ENCODE assay signal across 28 mouse cellular contexts in genomic region chr15:50408985-50409384, GRCm38 (mm10).
A peak's percentile ranks its signal among the peaks of the same experiment; 100 is the strongest.
DNase-seq lines count a peak whose midpoint lies in the region; ATAC-seq lines count a peak whose summit lies in the region.
"Had no signal": no experiment of that assay in that cellular context is flagged by ENCODE, and none has a peak within 500 bp of the region (broad histone marks: within the 10 kb centered on the region; RNA-seq: fewer than 3 reads in every experiment).

No protein-coding gene starts in this region.

- no peak overlapping the region for H3K4me2 ChIP-seq in hindbrain, embryonic 14.5 days (replicated peaks)
- H3K4me2 ChIP-seq: embryonic facial prominence, embryonic 15.5 days; hindbrain, embryonic 13.5 days had no signal

- H3K27ac ChIP-seq in hindbrain, embryonic 14.5 days, result no peak overlapping the region
- H3K27ac ChIP-seq: embryonic facial prominence, embryonic 15.5 days; forebrain, embryonic 10.5 days; gastrocnemius, adult 2 months; heart, embryonic 10.5 days; hindbrain, embryonic 13.5 days had no signal

- H3K4me1 ChIP-seq in hindbrain, embryonic 14.5 days (replicated peaks; ENCODE audit: control insufficient read depth, insufficient read depth, low read length), result no peaks in the 10 kb centered on the region
- H3K4me1 ChIP-seq: embryonic facial prominence, embryonic 15.5 days; forebrain, embryonic 10.5 days; heart, embryonic 10.5 days; hindbrain, embryonic 13.5 days had no signal

- peaks cover 5% of the 10 kb centered on the region; the same call in 1 of the 2 replicates for H3K9me3 ChIP-seq in hindbrain, embryonic 14.5 days (ENCODE audit: control insufficient read depth, low read length)
- H3K9me3 ChIP-seq: embryonic facial prominence, embryonic 15.5 days had no signal

- 77% methylated on average over 2 of the region's 2 CpGs for WGBS in hindbrain, embryonic 14.5 days

- no peaks in the 10 kb centered on the region for H3K27me3 ChIP-seq in hindbrain, embryonic 14.5 days (ENCODE audit: control insufficient read depth, insufficient read depth, low read length)
- H3K27me3 ChIP-seq: CH12.LX; embryonic facial prominence, embryonic 15.5 days; hindbrain, embryonic 13.5 days had no signal

- H3K36me3 ChIP-seq in hindbrain, embryonic 14.5 days (replicated peaks; ENCODE audit: control insufficient read depth, insufficient read depth), result no peaks in the 10 kb centered on the region
- H3K36me3 ChIP-seq: embryonic facial prominence, embryonic 15.5 days; forebrain, embryonic 10.5 days; heart, embryonic 10.5 days; hindbrain, embryonic 13.5 days had no signal

- no peak overlapping the region for H3K9ac ChIP-seq in hindbrain, embryonic 14.5 days
- H3K9ac ChIP-seq: embryonic facial prominence, embryonic 15.5 days; hindbrain, embryonic 13.5 days had no signal

- DNase-seq in 3T3-L1 (ENCODE audit: low read depth, low spot score) (peak; percentile 53), ES-CJ7 (ENCODE audit: low read depth, low spot score) (peak; percentile 2)
- no peak for DNase-seq in right cerebral cortex, adult 18-20 months
- DNase-seq in kidney, adult 8-10 months, result no peak
- DNase-seq in hindbrain, embryonic 14.5 days (ENCODE audit: low spot score), result no peak
- DNase-seq: adrenal gland, adult 2 months; adrenal gland, postnatal 36 days; B cell, adult 2 months; cerebellum, adult 2 months; cerebellum, postnatal 14 days; embryo, embryonic 11 days; gastrocnemius, adult 2 months; gastrocnemius, postnatal 36 days; heart, adult 18-20 months; heart, postnatal 10 days; heart, postnatal 4 days had no signal

- ATAC-seq in granulocyte monocyte progenitor cell, adult 5-6 weeks (replicated peaks; ENCODE audit: poor library complexity, severe bottlenecking), result 0 out of 2 replicates have a peak, but pooled peaks have one; percentile 46
- peak; percentile 80; the same call in 1 of the 2 replicates for ATAC-seq in neutrophil, adult 5-6 weeks (ENCODE audit: extremely low read depth, insufficient number of reproducible peaks, low FRiP score, poor library complexity, severe bottlenecking)
- ATAC-seq in hindbrain, embryonic 14.5 days (ENCODE audit: low FRiP score), result no peak
- ATAC-seq: activated CD4-positive, CD25-positive, alpha-beta regulatory T cell, adult 4 months; forebrain, embryonic 14.5 days; intestine, embryonic 16.5 days; Patski had no signal

- no peak overlapping the region for H3K4me3 ChIP-seq in hindbrain, embryonic 14.5 days (replicated peaks; ENCODE audit: low read length)
- H3K4me3 ChIP-seq: embryonic facial prominence, embryonic 15.5 days; erythroblast, embryonic 14.5 days; forebrain, embryonic 10.5 days; gastrocnemius, adult 2 months; heart, embryonic 10.5 days; hindbrain, embryonic 13.5 days had no signal

Comparison
In these comparisons a context has a peak if more than half of its experiments do, and no peak if none do; other contexts are left out.
1. DNase-seq: peak in 3T3-L1 (single experiment) and ES-CJ7 (single experiment); none in right cerebral cortex, adult 18-20 months (single experiment), kidney, adult 8-10 months (0 of 2) and hindbrain, embryonic 14.5 days (single experiment).